Mouse (Mus musculus) hindbrain, embryonic 11.5 days (tissue): ENCODE measurements around the gene Gm21094. TPM values are rescaled to one million over a fixed set of nuclear protein-coding genes. Genes with fewer than 3 reads are reported as not detected.
"Not testable (repeated sequence)": the region's sequence is repeated elsewhere in the genome, so short reads cannot be mapped to it uniquely, and the experiment has no call there.

Experiments
- ATAC-seq: fragments of 200-750 bp; cut with Nextera tagmentation; 2 replicates; pipeline ENCODE4 v1.8.0; 2017; ENCODE audit warnings: mild to moderate bottlenecking, moderate TSS enrichment, moderate library complexity; ENCODE audit not compliant: low FRiP score
- DNase-seq: peaks from one replicate; pipeline ENCODE4 v3.0.0-alpha.2; 2015; ENCODE audit warnings: low spot score
- H3K27ac ChIP-seq: fragments of 300-500 bp; sonication (generic); 2 replicates; pipeline ENCODE4 v1.5.1; 2014; ENCODE audit warnings: mild to moderate bottlenecking, low read depth, low read length
- H3K27me3 ChIP-seq: fragments of 300-500 bp; sonication (generic); 2 replicates; pipeline ENCODE4 v1.6.1; 2014; ENCODE audit warnings: mild to moderate bottlenecking, low read length, moderate library complexity, mixed read lengths; ENCODE audit not compliant: control insufficient read depth, insufficient read depth
- H3K36me3 ChIP-seq: fragments of 300-500 bp; sonication (generic); 2 replicates; pipeline ENCODE4 v1.6.1; 2014; ENCODE audit warnings: mild to moderate bottlenecking, low read length, moderate library complexity, mixed read lengths; ENCODE audit not compliant: control insufficient read depth, insufficient read depth
- H3K4me1 ChIP-seq: fragments of 300-500 bp; sonication (generic); replicated peaks from 2 replicates; pipeline ENCODE4 v1.6.1; 2014; ENCODE audit warnings: low read length, mixed read lengths; ENCODE audit not compliant: control insufficient read depth, insufficient read depth
- H3K4me2 ChIP-seq: fragments of 300-500 bp; sonication (generic); replicated peaks from 2 replicates; pipeline ENCODE4 v1.6.1; 2014; ENCODE audit warnings: mild to moderate bottlenecking, low read depth, low read length
- H3K4me3 ChIP-seq: fragments of 300-500 bp; sonication (generic); 2 replicates; pipeline ENCODE4 v1.5.1; 2014; ENCODE audit warnings: low read depth, low read length
- H3K9ac ChIP-seq: fragments of 300-500 bp; sonication (generic); 2 replicates; pipeline ENCODE4 v1.6.1; 2014; ENCODE audit warnings: low read depth, low read length
- H3K9me3 ChIP-seq: fragments of 300-500 bp; sonication (generic); 2 replicates; pipeline ENCODE4 v1.6.1; 2016; ENCODE audit warnings: low read length; ENCODE audit not compliant: control insufficient read depth
- WGBS: fragments of 180-500 bp; shearing (Covaris S2); extraction: QIAGEN DNeasy Blood & Tissue Kit; methylation state at CpG from one replicate; pipeline ENCODE4 v1.1.7; 2014; 5-methylcytosine and 5-hydroxymethylcytosine counted together
- polyA plus RNA-seq: library from polyadenylated mRNA; unstranded; fragments of >200 nt; fragmentation: Nextera tagmentation; extraction: Ambion mirVana; gene quantifications from 2 replicates; pipeline ENCODE4 v1.2.1, GENCODE M21; 2014

Gm21094 gene
- polyA plus RNA-seq, result not detected in 2 replicates

DNA sequence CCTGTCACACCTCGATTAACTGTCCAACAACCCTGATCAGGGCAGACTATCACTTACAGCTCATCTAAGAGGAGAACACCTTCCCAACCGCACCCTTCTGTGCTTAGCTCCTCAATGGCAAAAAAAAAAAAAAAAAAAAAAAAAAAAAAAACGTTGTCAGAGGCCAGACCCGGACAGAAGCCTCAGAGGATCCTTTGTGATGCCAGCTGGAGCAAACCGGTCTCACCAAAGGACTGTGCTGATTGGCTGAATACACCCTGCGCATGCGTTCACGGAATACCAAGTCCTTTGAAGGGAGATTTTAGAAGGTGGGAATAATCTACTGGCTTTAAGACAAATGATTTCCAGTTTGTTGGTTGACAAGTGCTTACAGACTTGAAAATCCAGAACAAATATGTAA, at the start of gene Gm21094:
Gm21094 (minus strand) TSS at position 101 of the 400 bp plus-strand sequence.
- WGBS, result no CpG with 5 or more reads among the region's 8 CpGs

More for the DNA sequence above, at the start of gene Gm21094:
- ATAC-seq, DNase-seq, H3K4me1 ChIP-seq, H3K9me3 ChIP-seq, H3K27me3 ChIP-seq, H3K9ac ChIP-seq, H3K4me2 ChIP-seq, H3K36me3 ChIP-seq, H3K4me3 ChIP-seq, H3K27ac ChIP-seq: not testable (repeated sequence)
